Mouse (Mus musculus): ENCODE data around the gene Glrx3.

The Glrx3 gene

DNA sequence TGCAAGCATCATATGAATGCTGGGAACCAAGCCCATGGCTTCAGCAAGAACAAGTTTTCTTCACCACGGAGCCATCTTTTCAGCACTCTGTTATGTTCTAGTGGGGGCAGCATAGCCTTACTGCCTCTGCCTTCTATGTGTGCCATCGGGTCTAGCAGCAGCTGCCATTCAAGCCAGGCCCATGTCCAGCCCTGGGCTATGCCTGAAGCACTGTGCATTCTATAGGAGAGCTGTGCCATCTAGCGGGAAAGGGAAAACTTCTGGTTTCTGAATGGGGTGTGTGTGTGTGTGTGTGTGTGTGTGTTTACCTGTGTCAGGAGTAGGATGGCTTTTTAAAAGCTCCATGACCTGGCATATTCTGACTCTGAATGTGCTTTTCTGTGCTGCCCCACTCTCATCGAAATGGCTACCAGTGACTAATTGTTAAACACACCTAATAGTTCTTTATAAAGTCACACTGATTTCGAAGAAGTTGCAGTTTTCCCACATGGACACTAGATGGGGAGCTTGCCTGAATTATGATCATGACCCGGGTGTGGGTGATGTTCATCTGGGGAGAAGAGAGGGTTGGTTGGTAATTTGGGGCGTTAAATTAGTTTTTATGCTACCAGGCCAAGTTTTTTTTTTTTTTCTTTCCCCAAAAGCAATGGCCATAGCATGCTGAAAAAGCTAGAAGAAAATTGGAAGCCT lies 34.2 kb downstream of the Glrx3 start:
- DNase-seq (ENCODE audit: extremely low spot score, low spot score) = no peak

DNA sequence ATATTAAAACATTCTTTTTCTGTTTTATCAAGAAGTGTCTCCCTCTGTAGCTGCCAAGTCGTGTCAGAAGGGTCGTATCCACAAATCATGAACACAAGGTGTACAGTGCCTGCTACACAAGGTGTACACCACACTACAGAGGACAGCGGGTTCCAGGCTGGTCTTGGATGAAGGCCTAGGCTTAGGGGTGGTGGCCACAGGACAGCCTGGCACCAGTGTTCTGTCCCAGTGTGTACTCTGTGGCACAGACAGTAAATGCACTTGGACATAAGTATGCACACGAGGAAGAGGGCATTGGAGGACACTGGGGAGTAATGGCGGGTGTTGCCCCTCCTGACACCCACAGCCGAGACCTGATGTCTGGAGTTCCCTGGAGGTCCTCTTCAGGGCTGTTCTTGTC lies 34.7 kb downstream of the Glrx3 start:
- DNase-seq (ENCODE audit: extremely low spot score, low spot score) = no peak

DNA sequence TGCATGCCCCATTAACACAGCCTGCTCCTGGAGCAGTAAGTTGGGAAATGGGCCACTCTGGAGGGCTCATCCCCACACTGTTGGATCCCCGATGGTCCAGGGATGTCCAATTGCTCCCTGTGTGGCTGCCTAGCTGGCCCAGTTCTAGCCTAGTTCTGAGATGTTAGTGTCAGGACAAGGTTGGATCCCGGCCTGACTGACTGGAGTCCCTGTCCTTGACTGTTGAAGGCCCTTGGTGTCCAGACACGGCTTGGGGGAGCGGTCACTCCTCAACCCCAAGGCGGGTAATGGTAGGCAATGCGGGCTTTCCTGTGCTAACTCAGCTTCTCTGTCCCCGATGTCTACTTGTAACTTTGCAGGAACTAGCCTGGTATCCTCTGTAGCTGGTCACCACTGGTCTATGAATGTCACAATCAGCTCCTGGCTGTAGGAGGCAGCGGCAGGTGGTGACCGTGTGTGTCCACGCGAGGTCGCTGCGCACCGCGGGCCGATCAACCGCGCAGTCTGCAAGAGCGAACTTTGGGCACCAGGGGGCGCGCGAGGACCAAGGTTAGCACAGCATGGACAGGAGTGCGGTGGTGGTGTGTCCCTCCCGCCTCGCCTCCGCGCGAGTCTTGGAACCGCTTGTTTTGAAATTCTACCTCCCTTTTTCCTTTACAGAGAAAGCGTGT lies 40.7 kb downstream of the Glrx3 start:
- peak; percentile 100 for DNase-seq (ENCODE audit: extremely low spot score, low spot score)

DNA sequence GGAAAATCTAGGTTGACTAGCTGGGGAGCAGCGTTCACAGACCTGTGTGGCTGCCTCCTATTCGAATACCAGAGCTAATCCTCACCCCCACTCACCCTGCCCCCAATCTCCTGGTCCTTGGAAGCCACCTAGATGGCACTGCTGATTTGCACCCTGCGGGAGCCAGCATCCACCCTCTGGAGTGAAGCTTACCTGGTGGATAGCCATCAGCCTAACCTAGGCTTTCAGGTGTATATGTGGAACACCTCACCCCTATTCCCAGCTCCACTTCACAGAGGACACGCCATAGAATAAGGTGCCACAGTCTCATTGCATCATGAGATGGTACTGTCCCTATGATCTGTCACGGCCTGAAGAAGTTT lies 41.2 kb downstream of the Glrx3 start:
- DNase-seq (ENCODE audit: extremely low spot score, low spot score) = no peak

DNA sequence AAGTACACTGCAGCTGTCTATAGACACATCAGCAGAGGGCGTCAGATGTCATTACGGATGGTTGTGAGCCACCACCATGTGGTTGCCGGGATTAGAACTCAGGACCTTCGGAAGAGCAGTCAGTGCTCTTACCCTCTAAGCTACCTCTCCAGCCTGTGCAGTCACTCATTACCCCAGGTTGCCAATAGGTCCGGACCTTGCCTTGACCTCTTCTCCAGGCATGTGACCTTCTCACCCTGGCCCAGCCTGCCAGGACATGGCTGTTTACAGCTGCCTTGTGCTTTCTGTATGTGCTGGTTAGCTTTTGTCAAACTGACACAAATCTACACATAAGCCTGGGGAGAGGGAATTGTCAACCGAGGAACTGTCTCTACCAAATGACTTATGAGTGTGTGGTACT lies 43.4 kb downstream of the Glrx3 start:
- no peak for DNase-seq (ENCODE audit: extremely low spot score, low spot score)

DNA sequence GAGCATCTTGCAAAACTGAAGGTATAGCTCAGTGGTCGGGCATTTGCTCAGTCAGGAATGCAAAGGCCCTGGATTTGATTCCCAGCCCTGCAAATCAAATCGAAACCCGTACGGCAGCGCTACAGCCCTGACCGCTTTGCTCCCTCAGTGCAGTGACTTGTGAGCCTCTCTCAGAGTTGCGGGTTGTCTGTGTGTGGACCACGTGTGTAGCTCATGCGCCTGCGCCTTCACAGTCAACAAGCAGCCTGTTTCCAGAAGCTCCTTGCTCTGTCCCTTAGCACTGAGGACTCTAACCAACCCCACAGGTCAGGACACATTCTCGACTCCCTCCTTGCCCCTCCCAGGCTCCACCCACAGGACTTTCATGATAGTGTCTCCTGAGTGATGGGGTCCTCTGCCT lies 46.6 kb downstream of the Glrx3 start:
- no peak for DNase-seq (ENCODE audit: extremely low spot score, low spot score)

DNA sequence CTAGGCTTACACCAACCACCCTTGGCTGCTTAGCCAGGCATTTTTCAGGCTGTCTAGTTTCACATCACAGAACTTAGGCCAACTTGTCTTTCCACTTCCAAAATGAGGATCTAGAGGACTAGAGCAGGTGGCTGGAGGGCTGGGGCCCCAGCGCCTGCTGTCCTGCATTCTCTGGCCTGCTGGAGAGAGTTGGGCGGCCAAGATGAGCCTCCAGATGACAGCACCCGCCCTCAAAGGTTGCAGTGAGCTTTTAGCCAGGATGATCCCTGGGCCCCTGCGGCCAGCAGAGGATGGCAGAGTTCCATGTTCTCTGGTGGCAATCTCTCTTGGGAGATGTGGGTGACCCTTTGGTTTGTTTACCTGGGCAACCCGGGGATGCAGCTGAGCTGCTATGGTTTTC lies 51.0 kb downstream of the Glrx3 start:
- no peak for DNase-seq (ENCODE audit: extremely low spot score, low spot score)

DNA sequence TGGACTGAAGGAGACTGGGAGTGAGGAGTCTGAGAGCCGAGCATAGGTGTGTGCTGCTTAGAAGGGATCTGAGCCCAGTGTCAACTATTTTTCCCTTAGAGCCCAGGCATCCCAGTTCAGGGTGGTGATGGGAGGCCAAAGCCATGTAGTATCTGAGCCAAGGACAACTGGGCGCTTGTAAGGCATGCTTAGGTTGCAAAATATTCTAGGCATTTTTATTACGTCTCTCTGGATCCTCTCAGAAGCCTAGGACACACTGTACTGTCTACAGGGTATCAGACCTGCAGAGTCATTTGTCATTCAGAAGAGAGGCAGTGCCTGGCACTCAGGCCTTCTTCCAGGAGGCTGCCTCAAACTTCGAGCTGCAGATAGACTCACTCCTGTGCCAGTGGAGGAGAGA lies 53.3 kb downstream of the Glrx3 start:
- DNase-seq (ENCODE audit: extremely low spot score, low spot score) = no peak

DNA sequence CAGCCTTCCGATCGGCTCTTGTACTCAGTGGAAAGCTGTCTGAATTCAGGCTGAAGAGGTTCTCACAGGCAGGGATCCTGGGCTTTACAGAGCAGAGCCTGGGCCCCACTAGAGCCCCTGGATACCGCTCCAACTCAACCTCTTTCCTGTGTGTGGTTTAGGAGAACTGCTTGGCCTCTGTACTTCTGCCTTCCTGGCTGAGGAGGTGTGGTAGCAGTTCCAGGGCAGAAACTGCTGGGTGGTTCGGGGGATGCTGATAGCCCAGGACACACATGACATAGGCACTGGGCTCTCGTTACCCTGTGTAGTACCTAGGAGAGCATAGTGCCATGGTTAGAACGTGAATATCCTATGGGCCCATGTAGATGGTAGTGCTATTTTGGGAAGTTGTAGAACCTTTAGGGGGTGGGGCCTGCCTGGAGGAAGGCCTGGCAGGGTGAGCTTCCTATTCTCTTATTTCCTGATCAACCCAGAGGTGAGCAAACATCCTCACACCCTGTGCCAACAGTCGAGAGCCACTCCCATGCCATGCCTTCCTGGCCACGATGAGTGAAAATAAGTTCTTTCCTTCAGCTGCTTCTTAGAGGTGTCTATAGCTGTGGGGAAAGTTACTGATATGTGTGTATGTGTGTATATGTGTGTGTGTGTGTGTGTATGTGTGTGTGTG lies 55.0 kb downstream of the Glrx3 start:
- DNase-seq (ENCODE audit: extremely low spot score, low spot score) = no peak

DNA sequence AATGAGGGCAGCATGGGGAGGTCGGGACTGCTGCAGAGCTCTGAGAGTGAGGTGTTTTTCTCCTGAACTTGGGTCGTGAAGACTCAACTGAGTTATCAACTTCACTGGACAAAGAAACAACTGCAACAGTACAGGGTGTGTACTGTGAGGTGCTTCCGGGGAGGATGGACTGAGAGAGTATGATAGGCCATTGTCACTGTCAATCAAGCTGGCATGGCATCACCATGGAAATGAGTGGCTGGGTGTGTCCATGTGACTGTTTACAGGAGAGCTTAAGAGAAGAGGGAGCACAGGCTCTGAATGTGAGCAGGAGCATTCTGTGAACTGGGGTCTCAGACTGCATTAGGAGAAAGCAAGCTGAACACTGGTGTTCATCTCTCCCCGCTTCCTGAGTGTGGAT lies 61.3 kb downstream of the Glrx3 start:
- DNase-seq (ENCODE audit: extremely low spot score, low spot score) = no peak

DNA sequence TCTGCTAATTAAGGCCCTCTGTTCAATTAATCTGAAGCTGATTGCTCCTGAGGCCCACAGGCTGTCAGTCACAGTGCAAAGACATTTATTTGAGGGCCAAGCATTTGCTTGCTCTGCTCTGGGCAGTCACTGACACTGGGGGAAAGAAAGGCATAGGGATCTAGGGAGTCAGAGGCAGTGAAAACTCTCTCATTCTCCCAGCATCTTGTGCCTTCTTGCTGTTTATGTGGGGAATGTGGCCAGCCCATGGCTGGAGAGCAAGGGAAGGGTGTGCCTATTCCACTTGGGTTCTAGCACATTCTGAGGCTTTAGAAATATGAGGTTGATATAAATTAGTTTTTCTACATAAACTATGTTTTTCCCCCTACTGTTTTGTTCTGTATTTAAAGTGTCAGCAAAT lies 80.2 kb downstream of the Glrx3 start:
- DNase-seq (ENCODE audit: extremely low spot score, low spot score) = no peak

DNA sequence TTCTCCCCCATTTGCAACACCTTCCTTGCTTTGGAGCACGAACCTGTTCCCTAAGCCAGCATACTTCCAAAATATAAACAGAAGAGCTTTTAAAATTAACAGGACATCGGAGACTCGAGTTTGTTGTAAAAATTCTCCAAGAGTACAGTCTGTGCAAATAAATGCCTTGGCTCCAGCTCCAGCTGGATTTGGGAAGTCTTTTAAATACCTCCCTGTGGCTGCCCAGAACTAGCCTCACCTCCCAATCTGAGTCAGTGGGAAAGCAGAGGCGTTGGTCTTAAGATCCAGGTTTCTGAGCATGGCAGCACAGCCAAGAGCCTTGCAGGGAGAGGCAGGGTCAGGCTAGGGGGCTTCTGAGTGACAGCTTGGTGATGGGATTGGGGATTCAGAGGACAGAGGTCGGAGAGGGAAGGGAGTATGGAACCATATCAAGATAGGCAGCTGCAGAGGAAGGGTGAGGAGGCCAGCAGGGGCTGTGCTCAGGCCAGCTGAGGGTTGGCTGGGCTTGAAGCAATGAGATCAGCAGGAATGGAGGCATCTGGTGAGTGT lies 80.7 kb downstream of the Glrx3 start:
- DNase-seq (ENCODE audit: extremely low spot score, low spot score) = no peak
